Mouse (Mus musculus): Measurements from ENCODE around the gene Amot.

The Amot gene

GRCm38 (mm10) chrX:145504717-145505415, at the start of gene Amot:
Gene Amot (minus strand): TSS chrX:145505181.
- ChIA-PET POLR2A (no interaction called here), CTCF (interaction anchor here in 1 of 4 experiments (0.5 kb wide), 1 partner anchor 106 kb away, joined by 6 read pairs; no protein-coding TSS in a partner anchor)

GRCm38 (mm10) chrX:145545060-145545459, 40.1 kb upstream of the Amot start:
- CTCF ChIA-PET, result no interaction called here
- POLR2A ChIA-PET, result no interaction called here

GRCm38 (mm10) chrX:145543602-145544490, 38.9 kb upstream of the Amot start:
- CTCF ChIA-PET, result no interaction called here

GRCm38 (mm10) chrX:145541050-145541449, 36.1 kb upstream of the Amot start:
- CTCF ChIA-PET, result no interaction called here
- POLR2A ChIA-PET, result no interaction called here

More at GRCm38 (mm10) chrX:145543602-145544490, 38.9 kb upstream of the Amot start:
- POLR2A ChIA-PET, result no interaction called here

- POLR2A ChIA-PET, result no interaction called here
- CTCF ChIA-PET, result no interaction called here
Measured at GRCm38 (mm10) chrX:145540321-145540720, 35.3 kb upstream of the Amot start.

- ChIA-PET POLR2A (interaction anchor here in 1 of 4 experiments (0.6 kb wide), 1 partner anchor 1409 kb away, joined by 5 read pairs; no protein-coding TSS in a partner anchor), CTCF (no interaction called here)
Measured at GRCm38 (mm10) chrX:145529602-145530001, 24.6 kb upstream of the Amot start.

GRCm38 (mm10) chrX:145516322-145517066, 11.5 kb upstream of the Amot start:
- ChIA-PET POLR2A (no interaction called here), CTCF (no interaction called here)

GRCm38 (mm10) chrX:145515498-145516158, 10.6 kb upstream of the Amot start:
- ChIA-PET POLR2A (no interaction called here), CTCF (no interaction called here)

GRCm38 (mm10) chrX:145510675-145511074, 5.7 kb upstream of the Amot start:
- ChIA-PET POLR2A (no interaction called here), CTCF (interaction anchor here in 1 of 4 experiments (0.5 kb wide), 1 partner anchor 1242 kb away, joined by 6 read pairs; no protein-coding TSS in a partner anchor)

- CTCF ChIA-PET, result interaction anchor here in 1 of 4 experiments (0.5 kb wide), 1 partner anchor 107 kb away, joined by 6 read pairs; no protein-coding TSS in a partner anchor
- POLR2A ChIA-PET, result interaction anchor here in 1 of 4 experiments (0.5 kb wide), 1 partner anchor 193 kb away, joined by 4 read pairs; no protein-coding TSS in a partner anchor
Measured at GRCm38 (mm10) chrX:145505457-145506201, 648 bp upstream of the Amot start.

- ChIA-PET CTCF (no interaction called here), POLR2A (no interaction called here)
Measured at GRCm38 (mm10) chrX:145501666-145502355, 3.2 kb downstream of the Amot start.

- ChIA-PET POLR2A (no interaction called here), CTCF (no interaction called here)
Measured at GRCm38 (mm10) chrX:145499101-145499500, 5.9 kb downstream of the Amot start.

GRCm38 (mm10) chrX:145498691-145499090, 6.3 kb downstream of the Amot start:
- CTCF ChIA-PET, result no interaction called here
- POLR2A ChIA-PET, result no interaction called here

GRCm38 (mm10) chrX:145497486-145497885, 7.5 kb downstream of the Amot start:
- POLR2A ChIA-PET, result no interaction called here
- CTCF ChIA-PET, result no interaction called here

- ChIA-PET CTCF (no interaction called here), POLR2A (no interaction called here)
Measured at GRCm38 (mm10) chrX:145495381-145495780, 9.6 kb downstream of the Amot start.

- POLR2A ChIA-PET, result no interaction called here
- CTCF ChIA-PET, result no interaction called here
Measured at GRCm38 (mm10) chrX:145490821-145491220, 14.2 kb downstream of the Amot start.

- CTCF ChIA-PET, result no interaction called here
- POLR2A ChIA-PET, result no interaction called here
Measured at GRCm38 (mm10) chrX:145490417-145490816, 14.6 kb downstream of the Amot start.

- POLR2A ChIA-PET, result no interaction called here
- CTCF ChIA-PET, result no interaction called here
Measured at GRCm38 (mm10) chrX:145489950-145490349, 15.0 kb downstream of the Amot start.
